Mouse (Mus musculus): ENCODE data around the gene Prm2. TPM values are rescaled to one million over a fixed set of nuclear protein-coding genes. Genes with fewer than 3 reads are reported as not detected.

Prm2 gene
- total RNA-seq, 2 experiments from 2014 or later, result not detected

- no peak for DNase-seq
- intact Hi-C loops (cut with DNase I), result no loop called here
Observed at GRCm38 (mm10) chr16:10781862-10782371, 14.0 kb downstream of the Prm2 start.

GRCm38 (mm10) chr16:10780631-10781120, 15.3 kb downstream of the Prm2 start:
- no peak for DNase-seq
- intact Hi-C loops (cut with DNase I), result no loop called here

GRCm38 (mm10) chr16:10777579-10778160, 18.3 kb downstream of the Prm2 start:
- intact Hi-C loops (cut with DNase I), result no loop called here
- DNase-seq, result peak in 1 of 2 experiments; percentile 27

- intact Hi-C loops (cut with DNase I), result no loop called here
- no peak for DNase-seq
Observed at GRCm38 (mm10) chr16:10776322-10776721, 19.6 kb downstream of the Prm2 start.

GRCm38 (mm10) chr16:10774726-10775125, 21.2 kb downstream of the Prm2 start:
- DNase-seq, result no peak

GRCm38 (mm10) chr16:10773543-10773942, 22.4 kb downstream of the Prm2 start:
- intact Hi-C loops (cut with DNase I), result no loop called here
- DNase-seq, result no peak

More at GRCm38 (mm10) chr16:10774726-10775125, 21.2 kb downstream of the Prm2 start:
- intact Hi-C loops (cut with DNase I), result no loop called here

- no peak for DNase-seq
- intact Hi-C loops (cut with DNase I), result no loop called here
Observed at GRCm38 (mm10) chr16:10771769-10772510, 24.0 kb downstream of the Prm2 start.

- DNase-seq, result no peak
- intact Hi-C loops (cut with DNase I), result no loop called here
Observed at GRCm38 (mm10) chr16:10770531-10771325, 25.2 kb downstream of the Prm2 start.

- intact Hi-C loops (cut with DNase I), result loop anchor here (5.0 kb wide), 1 partner anchor 127 kb away; no protein-coding TSS in a partner anchor
- peak in 1 of 2 experiments; percentile 24 for DNase-seq
Observed at GRCm38 (mm10) chr16:10769661-10770060, 26.3 kb downstream of the Prm2 start.

GRCm38 (mm10) chr16:10768821-10769220, 27.1 kb downstream of the Prm2 start:
- DNase-seq, result no peak
- intact Hi-C loops (cut with DNase I), result loop anchor here (5.0 kb wide), 1 partner anchor 127 kb away; no protein-coding TSS in a partner anchor

- intact Hi-C loops (cut with DNase I), result loop anchor here (2.0 to 5.0 kb wide), 2 partner anchors 102 to 125 kb away; no protein-coding TSS in a partner anchor
- DNase-seq, result peak; percentile 79 to 89
Observed at GRCm38 (mm10) chr16:10767158-10767557, 28.8 kb downstream of the Prm2 start.

- DNase-seq, result no peak
- intact Hi-C loops (cut with DNase I), result no loop called here
Observed at GRCm38 (mm10) chr16:10764323-10764722, 31.6 kb downstream of the Prm2 start.

- intact Hi-C loops (cut with DNase I), result no loop called here
- no peak for DNase-seq
Observed at GRCm38 (mm10) chr16:10763540-10764264, 32.2 kb downstream of the Prm2 start.

- intact Hi-C loops (cut with DNase I), result no loop called here
- peak in 1 of 2 experiments; percentile 33 for DNase-seq
Observed at GRCm38 (mm10) chr16:10762569-10763180, 33.3 kb downstream of the Prm2 start.

DNA sequence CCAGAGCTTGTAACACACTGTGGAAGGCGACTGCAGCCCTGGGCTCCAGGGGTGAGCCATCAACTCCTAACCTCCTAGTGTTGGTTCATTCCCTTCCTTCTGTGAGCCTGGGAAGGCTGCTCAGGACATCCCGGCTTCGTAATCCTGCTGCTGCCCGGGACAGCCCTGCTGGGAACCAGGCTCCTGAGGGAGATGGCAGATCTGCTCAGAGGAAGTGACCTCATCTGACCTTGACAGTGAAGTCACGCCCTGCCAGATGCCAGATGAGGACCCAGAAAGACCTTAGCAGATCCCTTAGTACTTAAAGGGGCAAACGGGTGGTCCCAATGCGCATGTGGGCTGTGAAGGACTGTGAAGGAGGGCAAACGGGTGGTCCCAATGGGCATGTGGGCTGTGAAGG, 34.8 kb downstream of the Prm2 start:
- peak; percentile 37 to 51 for DNase-seq
- intact Hi-C loops (cut with DNase I), result no loop called here

- no peak for DNase-seq
- intact Hi-C loops (cut with DNase I), result no loop called here
Observed at GRCm38 (mm10) chr16:10756168-10756567, 39.8 kb downstream of the Prm2 start.

- DNase-seq, result no peak
- intact Hi-C loops (cut with DNase I), result no loop called here
Observed at GRCm38 (mm10) chr16:10754521-10755296, 41.2 kb downstream of the Prm2 start.

DNA sequence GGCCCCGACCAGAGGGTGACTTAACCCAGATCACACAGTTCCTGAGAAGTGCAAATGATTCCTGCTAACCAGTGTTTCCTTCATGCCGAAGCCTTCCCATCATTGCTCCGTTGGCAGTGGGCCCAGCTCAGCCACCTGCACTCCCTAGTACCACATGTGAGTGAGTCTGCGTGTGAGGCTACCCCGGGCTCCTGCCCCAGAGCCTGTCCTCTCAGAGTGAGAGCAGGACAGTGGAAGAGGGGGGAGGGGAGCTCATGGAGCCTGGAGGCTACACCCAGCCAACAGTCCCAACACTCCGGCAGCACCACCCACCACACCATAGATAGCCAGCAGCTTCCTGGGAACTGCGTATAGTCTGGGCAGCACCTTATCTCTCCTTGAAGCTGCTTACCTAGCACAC, 46.1 kb downstream of the Prm2 start:
- intact Hi-C loops (cut with DNase I), result no loop called here
- peak in 1 of 2 experiments; percentile 49 for DNase-seq

- intact Hi-C loops (cut with DNase I), result no loop called here
- DNase-seq, result no peak
Observed at GRCm38 (mm10) chr16:10749226-10749625, 46.7 kb downstream of the Prm2 start.
